Mouse (Mus musculus): Measurements from ENCODE around the gene Kirrel. TPM values are rescaled to one million over a fixed set of nuclear protein-coding genes. Genes with fewer than 3 reads are reported as not detected.
A peak's percentile ranks its signal among the peaks of the same experiment; 100 is the strongest.

The Kirrel gene
- polyA plus RNA-seq, 1 experiment from 2014 or later, result 4.1 TPM

GRCm38 (mm10) chr3:87079301-87079700 is 95.2 kb downstream of the Kirrel start:
- 97% methylated on average over 7 of the region's 7 CpGs for WGBS
- Histone ChIP-seq H3K9me3 (ENCODE audit: control insufficient read depth, low read length) (no peaks in the 10 kb centered on the region), H3K27ac (no peak overlapping the region), H3K4me2 (replicated peaks) (no peak overlapping the region), H3K36me3 (replicated peaks; ENCODE audit: control insufficient read depth, insufficient read depth) (peaks cover 23% of the 10 kb centered on the region), H3K9ac (no peak overlapping the region), H3K27me3 (ENCODE audit: control insufficient read depth, insufficient read depth, low read length) (no peaks in the 10 kb centered on the region), H3K4me3 (replicated peaks; ENCODE audit: low read length) (no peak overlapping the region), H3K4me1 (replicated peaks; ENCODE audit: control insufficient read depth, insufficient read depth, low read length) (no peaks in the 10 kb centered on the region)
- no peak for ATAC-seq (ENCODE audit: low FRiP score)
- no peak for DNase-seq (ENCODE audit: low spot score)

DNA sequence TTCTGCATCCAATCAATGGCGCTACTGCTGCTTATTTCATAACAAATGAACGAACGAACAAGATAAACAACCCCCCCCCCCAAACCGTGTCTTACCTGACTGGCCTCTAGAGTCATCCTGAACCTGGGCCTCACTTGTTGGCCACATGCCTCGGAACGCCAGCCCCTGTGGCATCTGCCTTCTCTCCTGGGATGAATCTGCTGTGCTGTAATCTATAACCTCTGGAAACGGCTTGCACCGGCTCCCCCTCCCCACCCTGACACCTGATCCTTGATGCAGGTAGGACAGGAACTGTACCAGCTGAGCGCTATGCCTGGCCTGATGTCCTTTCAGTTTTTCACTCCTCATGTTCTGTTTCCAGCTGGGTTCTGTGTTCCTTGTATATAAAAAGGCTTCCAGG is 96.9 kb downstream of the Kirrel start:
- Histone ChIP-seq H3K4me1 (replicated peaks; ENCODE audit: control insufficient read depth, insufficient read depth, low read length) (0 out of 2 replicates have a peak, but pooled peaks cover 6% of the 10 kb centered on the region), H3K4me2 (replicated peaks) (no peak overlapping the region), H3K27ac (no peak overlapping the region), H3K36me3 (replicated peaks; ENCODE audit: control insufficient read depth, insufficient read depth) (peaks cover 9% of the 10 kb centered on the region), H3K9ac (no peak overlapping the region), H3K9me3 (ENCODE audit: control insufficient read depth, low read length) (no peaks in the 10 kb centered on the region), H3K27me3 (ENCODE audit: control insufficient read depth, insufficient read depth, low read length) (no peaks in the 10 kb centered on the region), H3K4me3 (replicated peaks; ENCODE audit: low read length) (no peak overlapping the region)
- WGBS, result 77% methylated on average over 9 of the region's 9 CpGs
- DNase-seq (ENCODE audit: low spot score), result no peak
- ATAC-seq (ENCODE audit: low FRiP score), result no peak

- Histone ChIP-seq H3K36me3 (replicated peaks; ENCODE audit: control insufficient read depth, insufficient read depth) (peaks cover 5% of the 10 kb centered on the region; the same call in 1 of the 2 replicates), H3K9ac (no peak overlapping the region), H3K27me3 (ENCODE audit: control insufficient read depth, insufficient read depth, low read length) (no peaks in the 10 kb centered on the region), H3K9me3 (ENCODE audit: control insufficient read depth, low read length) (no peaks in the 10 kb centered on the region), H3K4me2 (replicated peaks) (no peak overlapping the region), H3K4me3 (replicated peaks; ENCODE audit: low read length) (no peak overlapping the region), H3K27ac (no peak overlapping the region), H3K4me1 (replicated peaks; ENCODE audit: control insufficient read depth, insufficient read depth, low read length) (0 out of 2 replicates have a peak, but pooled peaks cover 6% of the 10 kb centered on the region)
- 79% methylated on average over 5 of the region's 5 CpGs for WGBS
- no peak for DNase-seq (ENCODE audit: low spot score)
- ATAC-seq (ENCODE audit: low FRiP score), result no peak
These were observed 97.6 kb downstream of the Kirrel start for GRCm38 (mm10) chr3:87076899-87077298.

- peaks cover 5% of the 10 kb centered on the region; the same call in 1 of the 2 replicates for H3K36me3 ChIP-seq (replicated peaks; ENCODE audit: control insufficient read depth, insufficient read depth)
- H3K27me3 ChIP-seq (ENCODE audit: control insufficient read depth, insufficient read depth, low read length), result no peaks in the 10 kb centered on the region
- H3K27ac ChIP-seq, result no peak overlapping the region
- 85% methylated on average over 7 of the region's 7 CpGs for WGBS
- H3K4me1 ChIP-seq (replicated peaks; ENCODE audit: control insufficient read depth, insufficient read depth, low read length), result 0 out of 2 replicates have a peak, but pooled peaks cover 6% of the 10 kb centered on the region
- H3K4me2 ChIP-seq (replicated peaks), result no peak overlapping the region
- H3K9ac ChIP-seq, result no peak overlapping the region
- ATAC-seq (ENCODE audit: low FRiP score) (no peak), DNase-seq (ENCODE audit: low spot score) (no peak)
- H3K4me3 ChIP-seq (replicated peaks; ENCODE audit: low read length), result no peak overlapping the region
- H3K9me3 ChIP-seq (ENCODE audit: control insufficient read depth, low read length), result no peaks in the 10 kb centered on the region
These were observed 98.4 kb downstream of the Kirrel start for GRCm38 (mm10) chr3:87076161-87076560.

- 42% methylated on average over 13 of the region's 13 CpGs for WGBS
- no peak overlapping the region for H3K4me2 ChIP-seq (replicated peaks)
- no peaks in the 10 kb centered on the region for H3K36me3 ChIP-seq (replicated peaks; ENCODE audit: control insufficient read depth, insufficient read depth)
- no peak for ATAC-seq (ENCODE audit: low FRiP score)
- DNase-seq (ENCODE audit: low spot score), result no peak
- H3K27ac ChIP-seq, result peak overlapping the region; percentile 49; the same call in 1 of the 2 replicates
- no peak overlapping the region for H3K4me3 ChIP-seq (replicated peaks; ENCODE audit: low read length)
- H3K9ac ChIP-seq, result 0 out of 2 replicates have a peak overlapping the region, but pooled peaks have one; percentile 6
- no peaks in the 10 kb centered on the region for H3K9me3 ChIP-seq (ENCODE audit: control insufficient read depth, low read length)
- H3K4me1 ChIP-seq (replicated peaks; ENCODE audit: control insufficient read depth, insufficient read depth, low read length), result 0 out of 2 replicates have a peak, but pooled peaks cover 6% of the 10 kb centered on the region
- H3K27me3 ChIP-seq (ENCODE audit: control insufficient read depth, insufficient read depth, low read length), result no peaks in the 10 kb centered on the region
These were observed 101.7 kb downstream of the Kirrel start for GRCm38 (mm10) chr3:87072612-87073515.

DNA sequence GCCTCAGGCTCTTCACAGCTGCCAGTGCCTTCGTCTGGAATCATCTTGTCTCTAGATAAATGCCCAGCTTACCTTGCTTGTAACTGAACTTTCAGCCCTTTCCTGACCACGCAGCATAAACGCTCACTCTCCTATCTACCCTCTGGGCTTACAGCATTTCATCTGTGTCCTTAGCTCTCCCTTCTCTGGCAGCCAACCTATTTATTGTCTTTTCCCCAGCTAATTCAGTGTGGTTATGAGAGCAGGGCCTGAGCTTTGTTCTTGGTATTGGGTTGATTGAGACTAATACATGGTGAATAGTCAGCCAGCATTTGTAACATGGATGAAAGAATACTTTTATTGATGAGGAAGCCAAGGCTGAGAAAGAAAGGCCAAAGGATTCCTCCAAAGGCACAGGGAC is 102.4 kb downstream of the Kirrel start:
- Histone ChIP-seq H3K4me1 (replicated peaks; ENCODE audit: control insufficient read depth, insufficient read depth, low read length) (0 out of 2 replicates have a peak, but pooled peaks cover 6% of the 10 kb centered on the region), H3K4me2 (replicated peaks) (no peak overlapping the region), H3K36me3 (replicated peaks; ENCODE audit: control insufficient read depth, insufficient read depth) (no peaks in the 10 kb centered on the region), H3K27me3 (ENCODE audit: control insufficient read depth, insufficient read depth, low read length) (no peaks in the 10 kb centered on the region), H3K9me3 (ENCODE audit: control insufficient read depth, low read length) (no peaks in the 10 kb centered on the region), H3K27ac (no peak overlapping the region), H3K9ac (no peak overlapping the region), H3K4me3 (replicated peaks; ENCODE audit: low read length) (no peak overlapping the region)
- DNase-seq (ENCODE audit: low spot score) (no peak), ATAC-seq (ENCODE audit: low FRiP score) (no peak)
- WGBS, result 72% methylated on average over 3 of the region's 3 CpGs

GRCm38 (mm10) chr3:87067396-87067975 is 107.1 kb downstream of the Kirrel start:
- no peak for ATAC-seq (ENCODE audit: low FRiP score)
- WGBS, result 91% methylated on average over 8 of the region's 8 CpGs
- Histone ChIP-seq H3K27me3 (ENCODE audit: control insufficient read depth, insufficient read depth, low read length) (no peaks in the 10 kb centered on the region), H3K4me1 (replicated peaks; ENCODE audit: control insufficient read depth, insufficient read depth, low read length) (no peaks in the 10 kb centered on the region), H3K27ac (no peak overlapping the region), H3K36me3 (replicated peaks; ENCODE audit: control insufficient read depth, insufficient read depth) (no peaks in the 10 kb centered on the region), H3K9me3 (ENCODE audit: control insufficient read depth, low read length) (no peaks in the 10 kb centered on the region), H3K4me3 (replicated peaks; ENCODE audit: low read length) (no peak overlapping the region), H3K9ac (no peak overlapping the region), H3K4me2 (replicated peaks) (no peak overlapping the region)
- no peak for DNase-seq (ENCODE audit: low spot score)

- Histone ChIP-seq H3K9me3 (ENCODE audit: control insufficient read depth, low read length) (no peaks in the 10 kb centered on the region), H3K4me3 (replicated peaks; ENCODE audit: low read length) (no peak overlapping the region), H3K4me1 (replicated peaks; ENCODE audit: control insufficient read depth, insufficient read depth, low read length) (no peaks in the 10 kb centered on the region), H3K4me2 (replicated peaks) (no peak overlapping the region), H3K36me3 (replicated peaks; ENCODE audit: control insufficient read depth, insufficient read depth) (no peaks in the 10 kb centered on the region), H3K27me3 (ENCODE audit: control insufficient read depth, insufficient read depth, low read length) (no peaks in the 10 kb centered on the region), H3K9ac (no peak overlapping the region), H3K27ac (no peak overlapping the region)
- ATAC-seq (ENCODE audit: low FRiP score), result no peak
- no peak for DNase-seq (ENCODE audit: low spot score)
- WGBS, result 79% methylated on average over 1 of the region's 1 CpGs
These were observed 120.6 kb downstream of the Kirrel start for GRCm38 (mm10) chr3:87053939-87054338.

DNA sequence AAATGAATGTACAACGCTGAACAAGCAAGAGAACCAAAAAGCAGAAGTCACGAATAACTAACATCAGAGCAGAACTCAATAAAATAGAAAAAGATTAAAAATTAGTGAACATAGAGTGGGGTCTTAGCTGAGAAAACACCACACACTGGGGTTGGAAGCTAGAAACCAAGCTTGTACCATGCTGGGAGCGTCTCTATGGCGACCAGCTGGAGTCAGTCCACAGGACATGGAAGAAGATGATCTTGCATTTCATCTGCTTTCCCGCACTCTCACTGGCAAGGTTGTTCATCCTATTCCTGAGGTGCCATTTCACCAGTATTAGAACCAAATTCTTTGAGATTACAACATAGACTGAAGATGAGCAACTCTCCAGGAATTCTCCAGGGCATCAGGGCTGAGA is 126.7 kb downstream of the Kirrel start:
- no peak overlapping the region for H3K9ac ChIP-seq
- DNase-seq (ENCODE audit: low spot score) (no peak), ATAC-seq (ENCODE audit: low FRiP score) (no peak)
- no peak overlapping the region for H3K4me3 ChIP-seq (replicated peaks; ENCODE audit: low read length)
- H3K36me3 ChIP-seq (replicated peaks; ENCODE audit: control insufficient read depth, insufficient read depth), result no peaks in the 10 kb centered on the region
- H3K9me3 ChIP-seq (ENCODE audit: control insufficient read depth, low read length), result no peaks in the 10 kb centered on the region
- H3K27me3 ChIP-seq (ENCODE audit: control insufficient read depth, insufficient read depth, low read length), result no peaks in the 10 kb centered on the region
- 84% methylated on average over 5 of the region's 5 CpGs for WGBS
- H3K4me1 ChIP-seq (replicated peaks; ENCODE audit: control insufficient read depth, insufficient read depth, low read length), result no peaks in the 10 kb centered on the region
- H3K27ac ChIP-seq, result no peak overlapping the region
- H3K4me2 ChIP-seq (replicated peaks), result no peak overlapping the region
